Mouse (Mus musculus): ENCODE measurements around the gene Setd1b. TPM values are rescaled to one million over a fixed set of nuclear protein-coding genes. Genes with fewer than 3 reads are reported as not detected.

Gene Setd1b
- total RNA-seq, 1 experiment from 2014 or later, result 18.6 TPM

GRCm38 (mm10) chr5:123125105-123125504 is 16.9 kb upstream of the Setd1b start:
- no peak for ATAC-seq (ENCODE audit: extremely low read depth, insufficient number of reproducible peaks, low FRiP score, poor library complexity, severe bottlenecking)

- ATAC-seq (ENCODE audit: extremely low read depth, insufficient number of reproducible peaks, low FRiP score, poor library complexity, severe bottlenecking), result peak; percentile 59
These were observed 16.2 kb upstream of the Setd1b start for GRCm38 (mm10) chr5:123125638-123126406.

GRCm38 (mm10) chr5:123127031-123127430 is 15.0 kb upstream of the Setd1b start:
- ATAC-seq (ENCODE audit: extremely low read depth, insufficient number of reproducible peaks, low FRiP score, poor library complexity, severe bottlenecking), result no peak

GRCm38 (mm10) chr5:123128426-123129169 is 13.4 kb upstream of the Setd1b start:
- ATAC-seq (ENCODE audit: extremely low read depth, insufficient number of reproducible peaks, low FRiP score, poor library complexity, severe bottlenecking), result peak; percentile 63

GRCm38 (mm10) chr5:123129170-123129757 is 12.7 kb upstream of the Setd1b start:
- ATAC-seq (ENCODE audit: extremely low read depth, insufficient number of reproducible peaks, low FRiP score, poor library complexity, severe bottlenecking), result no peak

- no peak for ATAC-seq (ENCODE audit: extremely low read depth, insufficient number of reproducible peaks, low FRiP score, poor library complexity, severe bottlenecking)
These were observed 11.8 kb upstream of the Setd1b start for GRCm38 (mm10) chr5:123130030-123130813.

GRCm38 (mm10) chr5:123130814-123131148 is 11.2 kb upstream of the Setd1b start:
- no peak for ATAC-seq (ENCODE audit: extremely low read depth, insufficient number of reproducible peaks, low FRiP score, poor library complexity, severe bottlenecking)

- peak; percentile 45 for ATAC-seq (ENCODE audit: extremely low read depth, insufficient number of reproducible peaks, low FRiP score, poor library complexity, severe bottlenecking)
These were observed 9.5 kb upstream of the Setd1b start, which contains the start of gene Rhof for GRCm38 (mm10) chr5:123132308-123133071. TSS of gene Rhof (minus strand) at chr5:123132692.

GRCm38 (mm10) chr5:123133083-123133783 is 8.8 kb upstream of the Setd1b start:
- ATAC-seq (ENCODE audit: extremely low read depth, insufficient number of reproducible peaks, low FRiP score, poor library complexity, severe bottlenecking), result peak; percentile 25; the same call in 1 of the 2 replicates

GRCm38 (mm10) chr5:123133784-123134143 is 8.2 kb upstream of the Setd1b start:
- ATAC-seq (ENCODE audit: extremely low read depth, insufficient number of reproducible peaks, low FRiP score, poor library complexity, severe bottlenecking), result no peak

GRCm38 (mm10) chr5:123134186-123134874 is 7.7 kb upstream of the Setd1b start:
- no peak for ATAC-seq (ENCODE audit: extremely low read depth, insufficient number of reproducible peaks, low FRiP score, poor library complexity, severe bottlenecking)

GRCm38 (mm10) chr5:123134875-123135382 is 7.1 kb upstream of the Setd1b start:
- ATAC-seq (ENCODE audit: extremely low read depth, insufficient number of reproducible peaks, low FRiP score, poor library complexity, severe bottlenecking), result no peak

GRCm38 (mm10) chr5:123135471-123136360 is 6.3 kb upstream of the Setd1b start:
- no peak for ATAC-seq (ENCODE audit: extremely low read depth, insufficient number of reproducible peaks, low FRiP score, poor library complexity, severe bottlenecking)

GRCm38 (mm10) chr5:123136361-123137043 is 5.5 kb upstream of the Setd1b start:
- ATAC-seq (ENCODE audit: extremely low read depth, insufficient number of reproducible peaks, low FRiP score, poor library complexity, severe bottlenecking), result no peak

- no peak for ATAC-seq (ENCODE audit: extremely low read depth, insufficient number of reproducible peaks, low FRiP score, poor library complexity, severe bottlenecking)
These were observed 4.7 kb upstream of the Setd1b start for GRCm38 (mm10) chr5:123137044-123137909.
